Mouse (Mus musculus): Measurements from ENCODE around the gene Prickle3. TPM values are rescaled to one million over a fixed set of nuclear protein-coding genes. Genes with fewer than 3 reads are reported as not detected.
A peak's percentile ranks its signal among the peaks of the same experiment; 100 is the strongest.

Prickle3 gene
- total RNA-seq (2015) = 3.9 and 4.8 TPM in 2 replicates
- total RNA-seq (2017) = 4.1 and 6.0 TPM in 2 replicates

DNA sequence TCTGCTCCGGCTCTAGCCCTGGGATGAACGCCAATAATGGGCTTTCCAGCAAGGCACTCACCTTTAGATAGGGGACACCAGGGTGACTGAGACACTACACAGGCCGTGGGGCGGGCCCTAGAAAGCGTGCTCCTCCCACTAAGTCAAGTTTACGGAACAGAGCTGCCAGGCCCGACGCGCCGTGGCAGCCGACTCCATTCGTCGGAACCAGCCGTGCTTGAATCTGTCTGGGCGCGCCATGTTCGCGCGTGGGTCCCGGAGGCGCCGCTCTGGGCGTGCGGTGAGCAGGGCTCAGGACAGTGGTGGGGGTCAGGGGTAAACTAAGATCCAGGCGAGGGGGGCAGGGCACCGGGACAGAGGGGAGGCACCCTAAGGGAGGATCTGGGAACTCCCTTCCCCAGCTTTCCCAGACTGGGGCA lies at the start of gene Prickle3:
Prickle3 (plus strand) TSS at position 40 of the 419 bp plus-strand sequence.
- ATAC-seq (replicated peaks; ENCODE audit: poor library complexity) = peak; percentile 92

DNA sequence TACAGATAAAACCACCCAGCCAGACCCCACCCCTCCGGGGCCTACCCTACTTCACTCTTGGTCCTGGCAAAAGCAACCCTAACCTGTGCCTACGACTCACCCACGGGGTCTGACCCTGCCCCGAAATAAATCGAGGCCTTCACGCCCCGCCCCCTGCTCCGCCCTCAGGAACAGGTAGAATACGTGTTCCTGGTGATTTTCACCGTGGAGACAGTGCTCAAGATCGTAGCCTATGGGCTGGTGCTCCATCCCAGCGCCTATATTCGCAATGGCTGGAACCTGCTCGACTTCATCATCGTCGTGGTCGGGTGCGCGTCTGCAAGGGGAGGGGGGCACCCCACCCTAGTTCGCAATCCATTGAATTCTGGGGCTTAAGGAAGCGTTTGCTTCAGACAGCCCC lies 47.0 kb upstream of the Prickle3 start:
- no peak for ATAC-seq (replicated peaks; ENCODE audit: poor library complexity)

- no peak for ATAC-seq (replicated peaks; ENCODE audit: poor library complexity)
Measured at GRCm38 (mm10) chrX:7610536-7611258, 46.4 kb upstream of the Prickle3 start.

GRCm38 (mm10) chrX:7617889-7618551 lies 39.0 kb upstream of the Prickle3 start:
- ATAC-seq (replicated peaks; ENCODE audit: poor library complexity) = no peak

DNA sequence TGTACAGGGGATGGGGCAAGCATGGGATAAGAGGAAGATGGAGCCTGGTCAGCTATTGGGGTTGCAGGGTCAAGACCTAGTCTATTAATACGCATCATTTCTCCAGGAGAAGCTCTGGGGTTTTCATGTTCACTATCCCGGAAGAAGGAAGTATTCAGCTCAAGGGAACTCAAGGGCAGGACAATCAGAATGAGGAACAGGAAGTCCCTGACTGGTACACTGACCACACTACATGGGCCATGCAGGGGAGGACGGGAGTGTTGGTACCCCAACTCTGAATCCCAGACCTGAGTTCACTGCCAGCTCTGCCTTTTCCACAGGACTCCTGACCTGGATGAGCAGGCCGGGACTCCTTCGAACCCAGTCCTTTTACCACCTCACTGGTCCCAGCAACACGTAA lies 24.5 kb upstream of the Prickle3 start:
- ATAC-seq (replicated peaks; ENCODE audit: poor library complexity) = peak; percentile 65

DNA sequence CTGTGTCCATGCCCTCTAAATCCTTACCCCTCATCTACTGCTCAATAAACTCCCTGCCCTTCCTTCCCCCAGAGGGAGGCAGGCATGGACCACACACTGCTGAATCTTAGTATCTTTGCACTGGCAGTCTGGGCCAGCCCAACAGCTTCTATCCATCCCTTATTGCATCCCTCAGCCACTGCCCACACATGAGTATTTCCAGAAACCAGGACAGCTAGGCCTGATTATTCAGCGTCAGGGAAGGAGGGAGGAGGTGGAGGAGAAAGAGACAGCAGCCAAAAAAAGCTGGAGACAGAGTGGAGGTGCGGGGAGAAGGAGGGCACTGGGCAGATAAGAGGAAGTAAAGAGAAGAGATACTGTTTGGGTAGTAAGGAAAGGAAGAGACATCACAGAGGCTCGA lies 22.0 kb upstream of the Prickle3 start:
- no peak for ATAC-seq (replicated peaks; ENCODE audit: poor library complexity)

GRCm38 (mm10) chrX:7638401-7639091 lies 18.5 kb upstream of the Prickle3 start, which contains the start of gene Syp:
Gene Syp (plus strand): TSS chrX:7638471.
- peak; percentile 99 for ATAC-seq (replicated peaks; ENCODE audit: poor library complexity)

DNA sequence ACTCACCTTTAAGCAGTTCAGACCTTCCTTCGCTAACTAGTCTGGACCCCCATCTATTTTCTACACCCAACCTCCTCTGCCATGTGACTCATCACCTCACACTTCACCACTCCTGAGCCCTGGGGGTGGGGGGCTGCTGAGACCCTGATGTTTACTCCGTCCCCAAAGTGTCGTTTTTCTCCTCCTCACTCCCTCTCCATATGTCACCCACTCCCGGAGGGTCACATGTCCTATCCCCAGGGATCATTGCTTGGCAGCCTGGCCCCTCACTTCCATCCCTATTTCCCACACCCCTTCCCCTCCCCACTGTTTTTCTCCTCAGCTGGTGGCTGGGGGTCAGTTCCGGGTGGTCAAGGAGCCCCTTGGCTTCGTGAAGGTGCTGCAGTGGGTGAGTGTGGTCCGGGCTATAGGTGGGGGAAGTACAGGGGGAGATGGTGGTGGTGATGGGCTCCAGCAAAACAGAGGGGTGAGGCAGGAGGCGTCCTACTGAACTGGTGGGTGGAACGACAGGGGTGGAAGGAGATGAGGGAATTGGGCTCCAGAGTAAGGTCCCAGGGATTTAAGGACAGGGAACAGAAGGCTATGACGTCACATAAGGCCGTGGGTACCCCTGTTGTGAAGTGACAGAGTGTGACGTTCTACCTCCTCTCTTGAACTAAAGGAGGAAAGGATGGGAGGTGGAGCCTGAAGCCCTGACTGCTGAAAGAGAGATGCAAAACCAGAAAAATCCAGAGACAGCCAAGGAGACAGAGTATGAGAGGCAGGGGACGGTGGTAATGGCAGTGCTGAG lies 17.3 kb upstream of the Prickle3 start:
- no peak for ATAC-seq (replicated peaks; ENCODE audit: poor library complexity)

DNA sequence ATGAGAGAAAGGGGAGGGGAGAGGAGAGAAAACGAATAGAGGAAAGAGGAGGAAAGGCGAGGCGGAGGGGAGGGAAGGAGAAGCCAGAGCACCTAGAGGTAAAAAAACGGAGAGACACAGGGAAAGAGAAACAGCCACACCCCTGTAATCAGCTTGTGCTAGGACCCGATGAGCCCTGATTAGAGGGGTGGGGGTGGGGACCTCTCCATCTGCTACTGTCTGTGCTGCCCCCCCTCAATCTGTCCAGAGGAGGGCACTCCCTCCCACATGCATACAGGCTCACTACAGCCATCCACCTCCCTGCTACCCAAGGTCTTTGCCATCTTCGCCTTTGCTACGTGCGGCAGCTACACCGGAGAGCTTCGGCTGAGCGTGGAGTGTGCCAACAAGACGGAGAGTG lies 16.3 kb upstream of the Prickle3 start:
- ATAC-seq (replicated peaks; ENCODE audit: poor library complexity) = no peak

- ATAC-seq (replicated peaks; ENCODE audit: poor library complexity) = no peak; the same call in 1 of the 2 replicates
Measured at GRCm38 (mm10) chrX:7645349-7645748, 11.7 kb upstream of the Prickle3 start.

DNA sequence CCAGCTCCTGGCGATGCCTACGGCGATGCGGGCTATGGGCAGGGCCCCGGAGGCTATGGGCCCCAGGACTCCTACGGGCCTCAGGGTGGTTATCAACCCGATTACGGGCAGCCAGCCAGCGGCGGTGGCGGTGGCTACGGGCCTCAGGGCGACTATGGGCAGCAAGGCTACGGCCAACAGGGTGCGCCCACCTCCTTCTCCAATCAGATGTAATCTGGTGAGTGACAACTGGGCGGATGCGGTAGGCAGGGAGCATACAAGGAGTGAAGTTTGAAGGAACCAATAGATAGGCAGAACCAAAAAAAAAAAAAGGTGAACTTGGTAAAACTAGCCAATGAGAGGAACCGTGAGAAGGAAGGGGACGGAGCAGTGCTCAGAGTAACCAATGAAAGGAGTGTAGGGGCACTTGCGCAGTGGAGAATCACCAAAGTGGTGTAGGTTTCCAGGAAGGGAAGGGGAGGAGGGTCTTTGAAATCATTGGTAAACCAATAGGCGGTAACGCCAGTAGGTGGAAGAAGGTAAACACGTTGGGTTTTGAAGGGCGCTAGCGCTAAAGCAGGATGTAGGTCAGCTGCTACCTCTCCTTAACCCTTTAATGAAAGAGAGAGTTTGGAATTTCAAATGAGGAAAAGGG lies 8.3 kb upstream of the Prickle3 start:
- ATAC-seq (replicated peaks; ENCODE audit: poor library complexity) = peak; percentile 87

- peak; percentile 36; the same call in 1 of the 2 replicates for ATAC-seq (replicated peaks; ENCODE audit: poor library complexity)
Measured at GRCm38 (mm10) chrX:7658031-7658784, 1.1 kb downstream of the Prickle3 start.

GRCm38 (mm10) chrX:7658785-7659589 lies 1.9 kb downstream of the Prickle3 start:
- no peak for ATAC-seq (replicated peaks; ENCODE audit: poor library complexity)

DNA sequence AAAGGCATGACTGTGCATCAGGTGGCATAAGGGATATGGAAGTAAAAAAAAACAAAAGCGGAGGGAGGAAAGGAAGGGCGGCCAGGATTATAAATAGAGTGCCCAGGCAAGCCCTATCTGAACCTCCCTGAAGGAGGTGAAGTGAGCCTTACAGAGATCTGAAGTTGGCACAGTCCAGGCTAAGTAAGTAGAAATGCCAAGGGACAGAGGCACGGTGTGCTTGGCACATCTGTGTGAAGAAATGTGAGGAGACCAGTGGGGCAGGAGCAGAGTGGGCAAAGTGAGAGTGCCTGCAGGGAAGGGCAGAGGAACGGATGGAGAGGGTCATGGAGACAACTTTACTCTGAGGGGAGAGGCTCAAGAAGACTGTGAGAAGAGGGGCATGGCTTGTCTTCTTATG lies 4.0 kb downstream of the Prickle3 start:
- ATAC-seq (replicated peaks; ENCODE audit: poor library complexity) = no peak

DNA sequence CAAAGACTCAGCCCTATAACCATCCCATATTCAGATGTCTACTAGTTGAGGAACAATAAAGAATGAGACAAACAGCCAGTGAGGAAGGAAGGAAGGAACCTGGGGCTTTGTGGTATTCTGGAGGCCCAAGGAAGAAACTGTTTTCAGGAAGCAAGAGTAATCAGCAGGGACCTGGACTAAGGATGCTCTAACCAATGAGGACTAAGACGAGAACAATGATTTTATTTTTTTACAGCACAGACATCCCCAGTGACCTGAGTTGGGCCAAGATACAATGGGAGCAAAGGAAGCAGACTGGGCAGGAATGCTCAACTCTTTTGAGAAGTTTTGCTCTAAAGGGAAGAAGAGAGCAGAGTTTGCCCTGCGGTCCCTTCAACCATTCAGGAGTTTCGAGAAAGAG lies 5.9 kb downstream of the Prickle3 start:
- no peak for ATAC-seq (replicated peaks; ENCODE audit: poor library complexity)

GRCm38 (mm10) chrX:7664791-7665190 lies 7.7 kb downstream of the Prickle3 start:
- no peak for ATAC-seq (replicated peaks; ENCODE audit: poor library complexity)

DNA sequence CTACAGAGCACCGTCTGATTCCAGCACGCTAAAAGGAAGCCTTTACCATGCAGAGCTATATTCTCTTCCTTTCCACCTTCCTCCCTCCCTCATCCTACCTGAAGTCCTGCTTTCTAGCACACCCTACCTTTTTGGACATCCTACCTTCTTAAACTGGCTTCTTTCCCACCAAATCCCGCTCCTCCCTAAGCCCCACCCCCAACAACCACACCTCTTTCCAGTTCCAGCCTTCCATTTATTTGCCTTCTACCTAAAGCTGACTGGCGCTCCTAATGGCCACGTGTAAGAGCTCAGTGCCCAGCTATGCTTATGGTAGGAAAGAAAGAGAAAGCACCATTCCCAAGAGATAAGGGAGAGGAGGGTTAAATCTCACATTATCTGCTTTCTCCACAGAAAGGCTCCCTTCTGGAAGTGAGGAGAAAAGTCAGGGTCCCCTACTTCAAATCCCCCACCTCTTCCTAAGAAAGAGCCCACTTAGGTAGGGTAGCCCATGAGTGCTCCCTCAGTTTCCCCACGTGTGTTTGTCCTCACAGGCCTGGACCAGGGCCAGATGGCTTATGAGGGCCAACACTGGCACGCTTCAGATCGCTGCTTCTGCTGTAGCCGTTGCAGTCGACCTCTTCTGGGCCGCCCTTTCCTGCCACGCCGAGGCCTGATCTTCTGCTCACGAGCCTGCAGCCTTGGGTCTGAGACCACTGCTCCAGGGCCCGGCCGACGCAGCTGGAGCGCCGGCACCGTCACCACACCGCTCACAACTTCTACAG lies 8.9 kb downstream of the Prickle3 start:
- no peak for ATAC-seq (replicated peaks; ENCODE audit: poor library complexity)

- ATAC-seq (replicated peaks; ENCODE audit: poor library complexity) = peak; percentile 41
Measured at GRCm38 (mm10) chrX:7670390-7670881, 13.4 kb downstream of the Prickle3 start.

Measured in megakaryocyte progenitor cell, adult 5-6 weeks (primary cell).